Mouse (Mus musculus): ENCODE results near the gene Oaz3.
A peak's percentile ranks its signal among the peaks of the same experiment; 100 is the strongest.

Gene Oaz3

GRCm38 (mm10) chr3:94443597-94443964, at the start of gene Oaz3:
Gene Oaz3 (minus strand): TSS chr3:94443915.
- DNase-seq = no peak

GRCm38 (mm10) chr3:94487581-94487980, 43.9 kb upstream of the Oaz3 start:
- DNase-seq = no peak

- no peak for DNase-seq
Observed at GRCm38 (mm10) chr3:94485922-94486321, 42.2 kb upstream of the Oaz3 start.

GRCm38 (mm10) chr3:94483790-94484439, 40.2 kb upstream of the Oaz3 start:
- peak; percentile 64 for DNase-seq

GRCm38 (mm10) chr3:94482764-94483385, 39.2 kb upstream of the Oaz3 start:
- no peak for DNase-seq

- no peak for DNase-seq
Observed at GRCm38 (mm10) chr3:94481429-94481828, 37.7 kb upstream of the Oaz3 start.

GRCm38 (mm10) chr3:94480291-94480884, 36.7 kb upstream of the Oaz3 start, which contains the start of gene Riiad1:
Gene Riiad1 (minus strand): TSS chr3:94480341.
- DNase-seq = no peak

- no peak for DNase-seq
Observed at GRCm38 (mm10) chr3:94479564-94479963, 35.8 kb upstream of the Oaz3 start.

GRCm38 (mm10) chr3:94478591-94479169, 35.0 kb upstream of the Oaz3 start:
- no peak for DNase-seq

- peak; percentile 70 for DNase-seq
Observed at GRCm38 (mm10) chr3:94477981-94478422, 34.3 kb upstream of the Oaz3 start, which contains the start of gene Celf3. Gene Celf3 (plus strand): TSS chr3:94478295.

GRCm38 (mm10) chr3:94477444-94477843, 33.7 kb upstream of the Oaz3 start:
- DNase-seq = no peak

- DNase-seq = no peak
Observed at GRCm38 (mm10) chr3:94476301-94477035, 32.8 kb upstream of the Oaz3 start.

- DNase-seq = no peak
Observed at GRCm38 (mm10) chr3:94473567-94474232, 30.0 kb upstream of the Oaz3 start.

GRCm38 (mm10) chr3:94473115-94473505, 29.4 kb upstream of the Oaz3 start:
- DNase-seq = no peak

- no peak for DNase-seq
Observed at GRCm38 (mm10) chr3:94472447-94473114, 28.9 kb upstream of the Oaz3 start.

GRCm38 (mm10) chr3:94468931-94469330, 25.2 kb upstream of the Oaz3 start:
- DNase-seq = no peak

- no peak for DNase-seq
Observed at GRCm38 (mm10) chr3:94465632-94466430, 22.1 kb upstream of the Oaz3 start.

GRCm38 (mm10) chr3:94463926-94464578, 20.3 kb upstream of the Oaz3 start:
- DNase-seq = no peak

GRCm38 (mm10) chr3:94459834-94460233, 16.1 kb upstream of the Oaz3 start:
- DNase-seq = no peak

- DNase-seq = no peak
Observed at GRCm38 (mm10) chr3:94457055-94457454, 13.3 kb upstream of the Oaz3 start.

Measured in cerebellum, adult 11 months (tissue).